Mouse (Mus musculus): ENCODE measurements around the gene Cfap20. TPM values are rescaled to one million over a fixed set of nuclear protein-coding genes. Genes with fewer than 3 reads are reported as not detected.

Gene Cfap20
- 64.5 TPM for polyA plus RNA-seq (2021)

DNA sequence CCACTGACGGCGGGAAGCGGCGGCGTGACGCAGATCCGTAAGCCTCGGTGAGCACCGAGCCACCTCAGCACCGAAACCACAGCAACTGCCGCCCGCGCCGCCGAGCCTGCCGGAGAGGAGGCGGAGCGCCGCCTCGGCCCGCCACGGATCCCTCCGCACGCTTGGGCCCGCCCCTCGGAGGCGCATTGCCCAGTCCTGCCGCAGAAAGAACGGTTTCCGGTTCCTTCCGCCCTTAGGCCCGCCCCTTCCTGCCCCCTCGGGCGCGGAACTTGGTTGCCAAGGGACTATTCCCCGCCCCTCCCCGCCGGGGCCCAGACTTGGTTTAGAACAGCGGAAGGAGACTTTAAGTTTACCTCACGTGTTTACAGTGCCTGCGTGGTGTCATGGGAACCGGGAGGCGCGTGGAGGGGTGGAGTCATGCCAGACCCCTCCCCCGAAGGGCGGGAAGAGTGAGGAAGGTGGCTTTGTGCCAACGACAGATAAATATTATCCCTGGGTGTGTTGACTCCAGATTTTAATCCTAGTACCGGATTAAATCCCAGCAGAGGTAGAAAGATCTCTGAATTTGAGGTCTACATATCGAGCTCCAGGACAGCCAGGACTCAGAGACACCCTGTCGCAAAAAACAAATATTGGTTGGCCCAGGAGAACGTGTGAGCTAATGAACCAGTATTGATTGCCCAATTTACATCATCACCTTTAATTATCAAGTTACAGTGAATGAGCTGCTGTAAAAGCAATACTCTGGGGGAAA lies at the start of gene Cfap20:
Gene Cfap20 (minus strand): TSS at position 184 of the 754 bp plus-strand sequence.
- ATAC-seq: peak; percentile 87
- no peaks in the 10 kb centered on the region for H3K27me3 ChIP-seq
- in situ Hi-C loops (cut with MboI; ENCODE audit: low pct_unique_long_range_greater_than_20kb): loop anchor here (5.0 to 10.0 kb wide), 2 partner anchors 83 to 180 kb away; partner anchors contain the start of gene Mmp15
- TF ChIP-seq CTCF (IDR thresholded peaks at IDR 0.05): no peak
- DNase-seq (ENCODE audit: low read depth, low spot score): peak; percentile 89
- ChIA-PET CTCF (interaction anchor here (2.4 kb wide), 1 partner anchor 102 kb away, joined by 7 read pairs; the partner anchor contains the start of gene Usb1), POLR2A (interaction anchor here (0.7 kb wide), 1 partner anchor 87 kb away, joined by 3 read pairs; no protein-coding TSS in a partner anchor)

DNA sequence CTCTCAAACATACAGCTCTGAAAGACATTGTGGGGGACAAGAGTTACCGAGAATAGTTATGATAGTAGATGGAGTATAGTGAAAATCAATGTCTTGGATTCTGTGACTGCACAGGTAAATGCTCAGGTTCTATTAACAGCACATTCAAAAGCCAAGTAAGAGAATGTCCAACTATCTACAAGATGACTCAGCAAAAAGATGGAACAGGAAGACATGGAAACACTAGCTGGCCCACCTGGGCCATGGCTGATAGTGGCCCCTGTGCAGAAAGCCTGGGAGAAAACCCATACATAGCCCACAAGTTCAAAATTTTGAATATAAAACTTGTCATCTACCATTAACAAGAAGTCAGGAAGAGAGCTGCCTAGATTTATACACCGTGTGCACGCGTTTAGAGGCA lies 35.3 kb upstream of the Cfap20 start:
- DNase-seq (ENCODE audit: low read depth, low spot score): no peak
- no peaks in the 10 kb centered on the region for H3K27me3 ChIP-seq
- ChIA-PET POLR2A (no interaction called here), CTCF (no interaction called here)
- in situ Hi-C loops (cut with MboI; ENCODE audit: low pct_unique_long_range_greater_than_20kb): no loop called here
- no peak for TF ChIP-seq CTCF (IDR thresholded peaks at IDR 0.05)
- no peak for ATAC-seq

DNA sequence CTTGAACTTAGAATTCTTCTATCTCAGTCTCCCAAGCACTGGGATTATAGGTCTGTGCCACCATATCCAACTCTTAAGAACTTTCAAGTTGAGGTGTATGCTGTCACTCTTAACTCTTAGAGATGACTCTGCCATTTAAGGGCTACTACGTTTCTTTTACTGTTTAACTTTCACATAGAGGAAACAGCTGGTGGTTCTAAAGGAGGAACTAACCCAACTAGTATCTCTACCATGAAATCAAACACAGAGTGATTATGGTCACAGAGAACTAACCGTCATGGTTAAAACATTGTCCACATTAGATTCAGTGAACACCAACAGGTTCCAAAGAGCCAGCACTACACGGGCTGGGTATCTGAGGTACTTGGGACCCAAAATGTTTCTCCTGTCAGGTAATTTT lies 34.3 kb upstream of the Cfap20 start:
- ChIA-PET CTCF (interaction anchor here (3.1 kb wide), 1 partner anchor 9 kb away, joined by 8 read pairs; no protein-coding TSS in a partner anchor), POLR2A (no interaction called here)
- DNase-seq (ENCODE audit: low read depth, low spot score): no peak
- in situ Hi-C loops (cut with MboI; ENCODE audit: low pct_unique_long_range_greater_than_20kb): no loop called here
- no peak for TF ChIP-seq CTCF (IDR thresholded peaks at IDR 0.05)
- ATAC-seq: no peak
- no peaks in the 10 kb centered on the region for H3K27me3 ChIP-seq

DNA sequence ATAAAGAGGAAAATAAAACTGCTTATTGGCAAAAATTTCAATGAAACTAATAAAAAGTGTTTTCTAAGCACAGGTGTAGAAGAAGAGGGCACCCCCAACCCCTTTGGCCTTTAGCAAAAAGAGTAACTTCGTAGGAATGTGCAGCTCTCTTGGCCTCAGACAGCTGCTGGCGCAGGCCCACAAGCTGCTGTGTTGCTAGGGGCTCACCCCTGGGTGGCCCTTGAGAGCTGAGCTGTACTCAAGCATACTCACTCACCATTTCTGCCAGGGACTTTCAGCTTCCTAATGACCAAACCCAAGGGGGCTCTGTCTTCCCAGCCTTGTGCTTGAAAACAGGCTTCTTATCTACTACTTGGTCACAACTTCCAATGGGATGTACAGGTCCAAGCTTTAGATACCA lies 31.9 kb upstream of the Cfap20 start:
- ATAC-seq: no peak
- no peak for DNase-seq (ENCODE audit: low read depth, low spot score)
- H3K27me3 ChIP-seq: no peaks in the 10 kb centered on the region
- TF ChIP-seq CTCF (IDR thresholded peaks at IDR 0.05): no peak
- ChIA-PET POLR2A (no interaction called here), CTCF (interaction anchor here (1.1 to 3.1 kb wide), 3 partner anchors 8 to 25 kb away, joined by 3 to 8 read pairs (median 3); no protein-coding TSS in a partner anchor)
- in situ Hi-C loops (cut with MboI; ENCODE audit: low pct_unique_long_range_greater_than_20kb): no loop called here

DNA sequence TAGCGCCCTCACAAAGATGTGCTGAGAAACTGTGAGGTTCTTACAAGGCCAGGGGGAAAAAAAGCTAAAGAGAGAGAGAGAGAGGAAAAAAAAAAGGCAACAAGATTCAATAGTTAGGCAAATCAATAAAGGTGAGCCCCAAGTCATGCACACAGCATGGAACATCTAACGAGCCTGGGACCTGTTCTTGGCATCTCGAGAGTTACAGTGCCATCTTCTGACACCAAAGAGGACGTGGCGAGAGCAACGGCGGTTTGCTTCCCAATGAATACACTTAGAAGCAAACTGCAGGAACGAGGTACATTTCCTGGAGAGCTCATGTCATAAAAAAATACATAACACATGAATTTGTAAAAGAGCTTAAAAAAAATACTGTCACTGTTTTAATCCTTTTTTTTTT lies 17.8 kb upstream of the Cfap20 start:
- CTCF ChIA-PET: interaction anchor here (1.1 kb wide), 1 partner anchor 11 kb away, joined by 4 read pairs; no protein-coding TSS in a partner anchor
- TF ChIP-seq CTCF (IDR thresholded peaks at IDR 0.05): no peak
- no peak for ATAC-seq
- POLR2A ChIA-PET: no interaction called here
- no peak for DNase-seq (ENCODE audit: low read depth, low spot score)
- in situ Hi-C loops (cut with MboI; ENCODE audit: low pct_unique_long_range_greater_than_20kb): no loop called here
- H3K27me3 ChIP-seq: no peaks in the 10 kb centered on the region

DNA sequence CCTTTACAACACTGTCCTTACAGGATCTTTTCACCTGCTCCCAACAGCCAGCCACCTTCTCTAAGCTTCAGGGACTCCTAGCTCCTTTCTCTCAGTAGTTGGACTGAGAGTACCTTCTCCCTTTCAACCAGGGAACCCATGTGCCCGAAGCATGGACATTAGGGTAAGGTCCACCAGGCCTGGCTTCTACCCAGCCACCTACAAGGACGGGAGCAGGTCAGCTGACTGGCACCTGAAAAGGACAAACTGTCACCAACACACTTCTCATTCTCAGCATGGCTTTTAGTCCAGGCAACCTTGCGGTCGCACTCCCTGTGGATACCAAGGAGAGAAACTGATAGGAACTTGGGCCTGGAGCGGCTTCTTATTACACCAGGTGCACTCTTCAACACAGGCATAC lies 15.6 kb upstream of the Cfap20 start:
- H3K27me3 ChIP-seq: no peaks in the 10 kb centered on the region
- in situ Hi-C loops (cut with MboI; ENCODE audit: low pct_unique_long_range_greater_than_20kb): no loop called here
- ATAC-seq (no peak), DNase-seq (ENCODE audit: low read depth, low spot score) (no peak)
- TF ChIP-seq CTCF (IDR thresholded peaks at IDR 0.05): no peak
- ChIA-PET POLR2A (interaction anchor here (0.6 to 1.3 kb wide), 2 partner anchors 29 to 438 kb away, joined by 3 read pairs; partner anchors contain the start of gene Got2), CTCF (interaction anchor here (0.8 to 1.1 kb wide), 2 partner anchors 12 to 98 kb away, joined by 3 to 5 read pairs; partner anchors contain the start of gene Mmp15)

DNA sequence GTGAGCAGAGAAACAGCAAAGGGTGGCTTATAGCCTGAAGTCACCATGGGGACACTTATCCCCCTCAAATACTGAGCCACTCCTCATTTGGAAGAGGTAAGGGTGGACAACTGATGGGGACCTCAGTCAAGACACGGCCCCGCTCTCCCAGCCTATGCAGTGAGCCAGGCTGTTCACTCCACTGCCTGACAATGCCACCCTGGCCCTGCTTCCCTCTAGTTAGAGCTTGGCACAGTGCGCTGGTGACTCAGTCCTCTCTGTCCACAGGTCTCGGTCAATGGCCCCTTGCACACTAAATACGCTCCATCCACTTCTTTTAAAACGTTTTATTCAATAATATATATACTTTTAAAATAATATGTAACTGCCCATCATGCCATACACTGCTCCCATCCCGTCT lies 13.0 kb upstream of the Cfap20 start:
- no peak for TF ChIP-seq CTCF (IDR thresholded peaks at IDR 0.05)
- H3K27me3 ChIP-seq: no peaks in the 10 kb centered on the region
- DNase-seq (ENCODE audit: low read depth, low spot score) (no peak), ATAC-seq (no peak)
- POLR2A ChIA-PET: no interaction called here
- CTCF ChIA-PET: interaction anchor here (1.1 to 1.5 kb wide), 2 partner anchors 12 to 40 kb away, joined by 3 to 4 read pairs; no protein-coding TSS in a partner anchor
- in situ Hi-C loops (cut with MboI; ENCODE audit: low pct_unique_long_range_greater_than_20kb): no loop called here

DNA sequence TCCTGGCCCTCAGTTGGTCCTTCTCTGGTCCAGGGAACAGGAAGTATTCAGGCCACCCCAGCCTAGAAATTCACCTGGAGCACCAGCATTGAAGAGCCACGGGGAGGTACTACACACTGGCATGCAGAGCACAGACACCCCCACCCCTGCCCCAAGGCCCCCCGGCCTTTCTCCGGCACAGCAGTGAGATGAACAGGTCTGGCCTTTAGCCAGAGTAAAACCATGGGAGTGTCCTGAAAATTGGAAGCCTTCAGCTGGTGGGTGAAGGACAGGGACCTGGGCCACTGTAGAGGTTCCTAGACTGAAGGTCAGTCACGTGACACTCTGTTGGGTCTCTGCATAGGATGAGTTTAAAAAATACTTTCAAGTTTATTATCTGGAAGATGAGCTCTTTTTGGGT lies 10.4 kb upstream of the Cfap20 start:
- in situ Hi-C loops (cut with MboI; ENCODE audit: low pct_unique_long_range_greater_than_20kb): no loop called here
- DNase-seq (ENCODE audit: low read depth, low spot score): no peak
- no peak for TF ChIP-seq CTCF (IDR thresholded peaks at IDR 0.05)
- no peak for ATAC-seq
- ChIA-PET CTCF (no interaction called here), POLR2A (no interaction called here)
- no peaks in the 10 kb centered on the region for H3K27me3 ChIP-seq

DNA sequence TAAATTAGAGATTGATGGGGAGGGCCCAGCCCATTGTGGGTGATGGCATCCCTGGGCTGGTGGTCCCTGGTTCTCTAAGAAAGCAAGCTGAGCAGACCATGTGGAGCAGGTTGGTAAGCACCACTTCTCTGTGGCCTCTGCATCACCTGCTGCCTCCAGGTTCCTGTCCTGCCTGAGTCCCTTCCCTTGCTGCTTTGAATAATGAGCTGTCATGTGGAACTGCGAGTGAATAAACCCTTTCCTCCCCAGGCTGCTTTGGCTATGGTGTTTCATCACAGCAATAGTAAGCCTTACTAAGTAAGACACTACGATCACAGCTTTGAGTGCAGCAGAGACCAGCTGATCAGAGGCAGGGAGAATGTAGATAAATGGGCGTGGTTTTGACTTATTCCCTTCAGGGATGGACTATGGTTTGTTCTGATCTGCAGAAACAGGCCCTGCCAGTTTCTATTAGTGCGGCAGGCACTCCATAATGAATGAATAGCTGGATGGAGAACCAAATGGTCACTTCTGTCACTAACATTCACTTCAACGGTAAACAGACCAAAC lies 6.9 kb upstream of the Cfap20 start:
- TF ChIP-seq CTCF (IDR thresholded peaks at IDR 0.05): no peak

DNA sequence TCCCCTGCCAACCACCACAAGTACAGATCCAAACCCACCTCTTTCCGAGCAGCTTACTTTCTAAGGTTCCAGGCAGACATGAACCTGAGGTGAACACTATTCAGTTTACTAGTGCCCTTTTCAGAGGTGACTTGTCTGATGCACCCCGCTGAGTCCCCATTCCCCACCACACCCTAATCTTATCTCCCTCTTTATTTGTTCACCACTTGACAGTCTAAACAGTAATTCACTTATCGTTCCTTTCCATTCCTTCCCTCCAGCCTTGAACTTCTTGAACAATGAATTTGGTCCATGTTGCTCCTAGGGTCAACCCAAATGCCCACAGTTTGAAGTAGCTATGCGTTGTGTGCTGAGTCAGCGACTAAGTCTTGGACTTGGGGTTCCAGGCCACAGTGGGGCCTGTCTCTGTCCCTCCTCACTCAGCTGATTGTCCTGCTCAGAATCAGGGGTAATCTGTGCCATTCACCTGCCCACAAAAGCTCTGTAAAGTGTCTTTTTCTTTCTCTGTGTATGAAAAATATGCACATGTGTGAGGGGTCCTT lies 5.6 kb upstream of the Cfap20 start:
- no peaks in the 10 kb centered on the region for H3K27me3 ChIP-seq
- POLR2A ChIA-PET: no interaction called here
- TF ChIP-seq CTCF (IDR thresholded peaks at IDR 0.05): no peak
- no peak for ATAC-seq
- CTCF ChIA-PET: no interaction called here
- in situ Hi-C loops (cut with MboI; ENCODE audit: low pct_unique_long_range_greater_than_20kb): no loop called here
- DNase-seq (ENCODE audit: low read depth, low spot score): no peak

More for the DNA sequence above, 6.9 kb upstream of the Cfap20 start:
- CTCF ChIA-PET: interaction anchor here (1.4 kb wide), 1 partner anchor 25 kb away, joined by 3 read pairs; no protein-coding TSS in a partner anchor
- DNase-seq (ENCODE audit: low read depth, low spot score) (no peak), ATAC-seq (no peak)
- POLR2A ChIA-PET: interaction anchor here (0.6 kb wide), 1 partner anchor 80 kb away, joined by 4 read pairs; no protein-coding TSS in a partner anchor
- in situ Hi-C loops (cut with MboI; ENCODE audit: low pct_unique_long_range_greater_than_20kb): no loop called here
- H3K27me3 ChIP-seq: no peaks in the 10 kb centered on the region

DNA sequence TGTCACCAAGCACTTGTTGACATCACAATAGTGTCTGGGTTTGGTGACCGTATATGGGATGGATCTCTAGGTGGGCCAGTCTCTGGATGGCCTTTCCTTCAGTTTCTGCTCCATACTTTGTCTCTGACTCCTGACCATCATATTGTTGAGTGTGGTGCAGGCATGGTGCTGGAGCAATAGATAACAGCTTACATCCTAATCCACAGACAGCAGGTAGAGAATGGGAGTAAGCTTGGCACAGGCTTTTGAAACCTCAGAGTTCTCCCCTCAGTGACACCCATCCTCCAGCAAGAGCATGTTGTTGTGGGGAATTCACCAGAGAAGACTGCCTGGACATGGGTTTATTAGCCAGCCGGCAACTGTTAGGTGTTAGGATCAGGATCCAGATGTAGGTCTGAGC lies 4.8 kb upstream of the Cfap20 start:
- in situ Hi-C loops (cut with MboI; ENCODE audit: low pct_unique_long_range_greater_than_20kb): loop anchor here (10.0 kb wide), 1 partner anchor 185 kb away; no protein-coding TSS in a partner anchor
- no peaks in the 10 kb centered on the region for H3K27me3 ChIP-seq
- ATAC-seq (no peak), DNase-seq (ENCODE audit: low read depth, low spot score) (no peak)
- POLR2A ChIA-PET: no interaction called here
- TF ChIP-seq CTCF (IDR thresholded peaks at IDR 0.05): no peak
- CTCF ChIA-PET: interaction anchor here (1.0 kb wide), 1 partner anchor 78 kb away, joined by 3 read pairs; no protein-coding TSS in a partner anchor
